Mouse (Mus musculus): Measurements from ENCODE around the gene Med12.
"Not testable (repeated sequence)": the region's sequence is repeated elsewhere in the genome, so short reads cannot be mapped to it uniquely, and the experiment has no call there.

Gene Med12

GRCm38 (mm10) chrX:101299473-101300426 is 25.9 kb downstream of the Med12 start:
- no peak for DNase-seq (ENCODE audit: low spot score)

- no peak for DNase-seq (ENCODE audit: low spot score)
Observed at GRCm38 (mm10) chrX:101300427-101301030, 26.7 kb downstream of the Med12 start.

- no peak for DNase-seq (ENCODE audit: low spot score)
Observed at GRCm38 (mm10) chrX:101301654-101302053, 27.8 kb downstream of the Med12 start.

- no peak for DNase-seq (ENCODE audit: low spot score)
Observed at GRCm38 (mm10) chrX:101304646-101305045, 30.8 kb downstream of the Med12 start.

- DNase-seq (ENCODE audit: low spot score) = no peak
Observed at GRCm38 (mm10) chrX:101309299-101309698, 35.5 kb downstream of the Med12 start.

GRCm38 (mm10) chrX:101313625-101314359 is 40.0 kb downstream of the Med12 start:
- no peak for DNase-seq (ENCODE audit: low spot score)

- no peak for DNase-seq (ENCODE audit: low spot score)
Observed at GRCm38 (mm10) chrX:101319775-101320174, 45.9 kb downstream of the Med12 start.

GRCm38 (mm10) chrX:101325989-101326899 is 52.4 kb downstream of the Med12 start:
- DNase-seq (ENCODE audit: low spot score) = peak; percentile 51

GRCm38 (mm10) chrX:101329372-101330028 is 55.7 kb downstream of the Med12 start:
- DNase-seq (ENCODE audit: low spot score) = peak; percentile 58

GRCm38 (mm10) chrX:101332031-101332374 is 58.2 kb downstream of the Med12 start:
- DNase-seq (ENCODE audit: low spot score) = no peak

GRCm38 (mm10) chrX:101332375-101333211 is 58.8 kb downstream of the Med12 start:
- DNase-seq (ENCODE audit: low spot score) = peak; percentile 93

GRCm38 (mm10) chrX:101334606-101335005 is 60.8 kb downstream of the Med12 start:
- DNase-seq (ENCODE audit: low spot score) = no peak

GRCm38 (mm10) chrX:101338666-101339065 is 64.8 kb downstream of the Med12 start:
- DNase-seq (ENCODE audit: low spot score) = no peak

GRCm38 (mm10) chrX:101342837-101343236 is 69.0 kb downstream of the Med12 start:
- DNase-seq (ENCODE audit: low spot score) = not testable (repeated sequence)

GRCm38 (mm10) chrX:101345456-101345855 is 71.6 kb downstream of the Med12 start:
- DNase-seq (ENCODE audit: low spot score) = no peak

GRCm38 (mm10) chrX:101346475-101346874 is 72.6 kb downstream of the Med12 start:
- no peak for DNase-seq (ENCODE audit: low spot score)

Measured in yolk sac, embryonic 10.5 days (tissue).